Mouse (Mus musculus) heart, embryonic 15.5 days (tissue): ENCODE results near the gene Synpo2. TPM values are rescaled to one million over a fixed set of nuclear protein-coding genes. Genes with fewer than 3 reads are reported as not detected.
A peak's percentile ranks its signal among the peaks of the same experiment; 100 is the strongest.

ENCODE experiments used
- ATAC-seq: fragments of 200-750 bp; cut with Nextera tagmentation; replicated peaks from 2 replicates; pipeline ENCODE4 v1.8.0; 2017; ENCODE audit warnings: low read depth, moderate TSS enrichment; ENCODE audit not compliant: insufficient number of reproducible peaks, insufficient read depth, low FRiP score
- H3K27ac ChIP-seq: fragments of 300-500 bp; sonication (generic); 2 replicates; pipeline ENCODE4 v1.5.1; 2015; ENCODE audit warnings: mild to moderate bottlenecking, inconsistent platforms
- H3K27me3 ChIP-seq: fragments of 300-500 bp; sonication (generic); 2 replicates; pipeline ENCODE4 v1.6.1; 2015; ENCODE audit warnings: inconsistent platforms
- H3K36me3 ChIP-seq: fragments of 300-500 bp; sonication (generic); 2 replicates; pipeline ENCODE4 v1.6.1; 2015; ENCODE audit warnings: mild to moderate bottlenecking, inconsistent platforms
- H3K4me1 ChIP-seq: fragments of 300-500 bp; sonication (generic); replicated peaks from 2 replicates; pipeline ENCODE4 v1.6.1; 2015; ENCODE audit warnings: inconsistent platforms
- H3K4me2 ChIP-seq: fragments of 300-500 bp; sonication (generic); 2 replicates; pipeline ENCODE4 v1.6.1; 2015; ENCODE audit warnings: inconsistent platforms, mild to moderate bottlenecking, moderate library complexity
- H3K4me3 ChIP-seq: fragments of 300-500 bp; sonication (generic); 2 replicates; pipeline ENCODE4 v1.5.1; 2015; ENCODE audit warnings: mild to moderate bottlenecking, inconsistent platforms
- H3K9ac ChIP-seq: fragments of 300-500 bp; sonication (generic); 2 replicates; pipeline ENCODE4 v1.6.1; 2015; ENCODE audit warnings: mild to moderate bottlenecking, inconsistent platforms
- H3K9me3 ChIP-seq: fragments of 300-500 bp; sonication (generic); replicated peaks from 2 replicates; pipeline ENCODE4 v1.6.1; 2016; ENCODE audit warnings: inconsistent platforms
- WGBS: fragments of 180-500 bp; shearing (Covaris S2); methylation state at CpG from one replicate; pipeline ENCODE4 v1.1.7; 2015; ENCODE audit warnings: mixed read lengths; 5-methylcytosine and 5-hydroxymethylcytosine counted together
- polyA plus RNA-seq: library from polyadenylated mRNA; unstranded; fragments of >200 nt; fragmentation: Nextera tagmentation; extraction: Ambion mirVana; gene quantifications from 2 replicates; pipeline ENCODE4 v1.2.1, GENCODE M21; 2015

Gene Synpo2
- polyA plus RNA-seq, 1 experiment from 2014 or later = 11.9 TPM

DNA sequence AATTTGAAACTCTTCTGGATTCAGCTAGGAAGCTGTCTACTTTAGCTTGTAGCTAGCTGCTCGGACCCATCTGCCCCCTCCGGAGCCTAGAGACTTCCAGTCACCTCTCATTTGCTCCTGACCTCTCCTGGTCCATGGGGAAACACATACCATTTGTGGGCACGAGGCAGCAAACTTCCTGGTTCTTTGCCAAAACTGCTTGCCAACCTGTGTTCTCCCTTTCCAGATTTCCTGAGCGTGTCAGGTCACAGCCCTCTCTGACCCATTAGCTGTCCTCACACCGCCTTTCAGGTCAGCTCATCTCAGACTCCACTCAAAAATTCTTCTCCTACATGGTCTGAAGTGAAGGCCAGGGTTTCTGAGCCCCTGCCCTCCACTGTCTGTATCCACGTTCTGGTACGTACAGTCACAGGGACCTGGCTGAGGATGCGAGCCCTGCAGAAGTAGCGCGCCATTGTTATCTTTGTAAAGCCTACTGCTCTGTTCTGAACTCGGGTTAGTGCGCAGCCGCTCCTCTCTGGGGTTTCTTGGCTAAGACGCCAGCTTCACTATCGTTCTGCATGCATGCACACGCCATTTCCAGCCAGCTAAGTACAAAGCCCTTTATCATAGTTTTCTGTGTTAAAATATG is 150.0 kb downstream of the Synpo2 start:
- no peaks in the 10 kb centered on the region for H3K9me3 ChIP-seq
- 79% methylated on average over 16 of the region's 16 CpGs for WGBS
- H3K4me3 ChIP-seq = no peak overlapping the region
- H3K27ac ChIP-seq = no peak overlapping the region
- H3K9ac ChIP-seq = no peak overlapping the region
- no peaks in the 10 kb centered on the region for H3K27me3 ChIP-seq
- peaks cover 22% of the 10 kb centered on the region for H3K4me1 ChIP-seq
- H3K4me2 ChIP-seq = no peak overlapping the region
- no peaks in the 10 kb centered on the region for H3K36me3 ChIP-seq
- ATAC-seq = no peak

DNA sequence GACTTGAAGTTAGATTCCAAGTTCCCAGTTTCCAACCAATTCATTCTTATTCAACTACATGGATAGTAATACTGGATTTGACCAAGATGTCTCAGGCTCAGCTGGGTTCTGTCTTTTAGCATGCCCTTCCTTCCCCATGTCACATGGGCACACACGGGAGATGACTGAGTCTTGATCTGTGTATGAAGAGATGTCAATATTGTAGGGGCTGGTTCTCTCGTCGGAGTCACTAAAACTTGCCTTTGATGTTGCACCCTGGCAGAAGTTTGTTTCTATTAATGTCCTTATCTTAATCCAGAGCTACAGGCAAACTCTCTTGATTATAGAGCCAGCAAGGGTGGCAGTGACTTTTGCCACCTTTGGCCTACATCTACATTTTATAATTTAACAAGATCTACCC is 154.3 kb downstream of the Synpo2 start:
- Histone ChIP-seq H3K27ac (peak overlapping the region; percentile 6; the same call in 1 of the 2 replicates), H3K4me2 (no peak overlapping the region), H3K4me1 (peaks cover 24% of the 10 kb centered on the region), H3K27me3 (no peaks in the 10 kb centered on the region), H3K36me3 (no peaks in the 10 kb centered on the region), H3K4me3 (no peak overlapping the region), H3K9me3 (no peaks in the 10 kb centered on the region), H3K9ac (no peak overlapping the region)
- ATAC-seq = no peak
- 36% methylated on average over 3 of the region's 3 CpGs for WGBS

DNA sequence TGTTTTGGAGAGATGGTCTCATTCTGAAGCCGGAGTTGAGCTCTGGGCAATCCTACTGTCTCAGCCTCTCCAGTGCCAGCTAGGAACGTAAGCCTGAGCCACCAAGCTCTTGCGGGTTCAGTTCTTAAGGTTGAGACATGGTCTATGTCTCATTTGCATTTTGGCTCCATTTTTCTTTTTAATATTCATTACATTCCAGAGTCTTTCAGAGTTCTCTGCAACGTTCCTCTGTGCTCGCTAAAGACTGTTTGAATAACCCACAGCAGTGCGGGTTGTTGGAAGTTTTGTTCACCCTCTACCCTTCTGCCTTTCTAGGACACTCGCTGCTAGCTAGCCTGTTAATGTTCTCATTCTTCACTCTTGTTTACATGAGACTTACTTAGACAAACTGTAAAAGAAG is 155.0 kb downstream of the Synpo2 start:
- 0 out of 2 replicates have a peak overlapping the region, but pooled peaks have one; percentile 6 for H3K27ac ChIP-seq
- no peak overlapping the region for H3K4me3 ChIP-seq
- no peak overlapping the region for H3K4me2 ChIP-seq
- no peaks in the 10 kb centered on the region for H3K27me3 ChIP-seq
- H3K9me3 ChIP-seq = no peaks in the 10 kb centered on the region
- peaks cover 21% of the 10 kb centered on the region for H3K4me1 ChIP-seq
- ATAC-seq = no peak
- no peak overlapping the region for H3K9ac ChIP-seq
- WGBS = 66% methylated on average over 7 of the region's 7 CpGs
- no peaks in the 10 kb centered on the region for H3K36me3 ChIP-seq

DNA sequence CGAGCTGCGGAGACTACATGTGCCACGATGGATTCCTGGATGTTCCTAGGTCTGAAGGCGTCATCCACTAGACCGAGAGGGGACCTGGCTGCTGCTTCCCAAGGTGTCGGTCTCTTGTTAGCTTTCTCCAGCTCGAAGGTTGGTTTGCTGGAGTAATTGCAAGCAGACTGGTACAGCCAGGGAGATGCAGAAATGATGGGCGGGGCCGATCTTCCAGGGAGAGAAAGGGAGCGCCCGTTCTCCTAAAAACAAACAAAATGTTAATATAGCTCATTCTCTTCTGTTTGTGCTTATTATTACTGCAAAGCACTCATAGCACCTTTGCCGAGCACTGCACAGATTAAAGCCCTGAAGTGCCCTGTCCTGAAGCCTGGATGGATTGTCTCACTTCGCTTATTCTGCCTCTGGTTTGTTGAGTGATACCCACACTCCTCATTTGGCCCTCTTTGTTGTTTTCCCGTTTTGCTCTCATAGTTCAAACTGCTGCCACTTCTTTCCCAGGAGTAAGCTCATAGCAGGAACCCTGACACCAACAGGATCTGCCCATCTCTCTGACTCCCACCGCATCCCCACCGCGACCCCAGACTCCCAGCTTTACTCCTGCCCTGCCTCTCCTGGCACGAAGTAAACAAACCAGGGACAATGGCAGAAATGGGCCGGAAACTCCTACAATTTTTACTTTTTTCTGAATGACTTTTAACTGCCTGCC is 155.8 kb downstream of the Synpo2 start:
- no peak overlapping the region for H3K27ac ChIP-seq
- H3K4me2 ChIP-seq = no peak overlapping the region
- no peaks in the 10 kb centered on the region for H3K36me3 ChIP-seq
- 72% methylated on average over 19 of the region's 19 CpGs for WGBS
- H3K9ac ChIP-seq = no peak overlapping the region
- no peaks in the 10 kb centered on the region; the same call in 1 of the 2 replicates for H3K9me3 ChIP-seq
- ATAC-seq = no peak
- H3K4me3 ChIP-seq = no peak overlapping the region
- peaks cover 25% of the 10 kb centered on the region for H3K4me1 ChIP-seq
- no peaks in the 10 kb centered on the region for H3K27me3 ChIP-seq

DNA sequence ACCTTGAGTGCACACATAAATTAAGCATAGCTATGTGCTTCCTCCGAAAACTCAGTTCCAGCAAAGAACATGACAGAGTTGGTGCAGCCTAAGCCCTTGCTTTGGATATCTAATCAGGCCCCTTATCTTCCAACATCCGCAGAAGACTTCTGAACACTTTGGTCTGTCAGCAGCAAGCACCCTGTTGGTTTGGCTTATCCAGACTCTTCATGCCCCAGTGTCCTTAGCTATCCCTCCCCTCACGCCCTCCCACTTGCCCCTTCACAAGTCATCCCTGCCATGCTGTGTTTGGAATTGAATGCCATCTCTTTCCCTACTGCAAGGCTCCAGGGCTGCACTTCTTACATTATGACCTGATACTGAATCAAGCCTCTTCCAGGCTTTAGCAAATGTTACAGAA is 160.2 kb downstream of the Synpo2 start:
- Histone ChIP-seq H3K36me3 (no peaks in the 10 kb centered on the region), H3K4me3 (no peak overlapping the region), H3K4me2 (no peak overlapping the region), H3K27ac (no peak overlapping the region), H3K9me3 (no peaks in the 10 kb centered on the region; the same call in 1 of the 2 replicates), H3K27me3 (no peaks in the 10 kb centered on the region), H3K9ac (no peak overlapping the region), H3K4me1 (peaks cover 27% of the 10 kb centered on the region)
- no peak for ATAC-seq
- WGBS = 41% methylated on average over 3 of the region's 3 CpGs

DNA sequence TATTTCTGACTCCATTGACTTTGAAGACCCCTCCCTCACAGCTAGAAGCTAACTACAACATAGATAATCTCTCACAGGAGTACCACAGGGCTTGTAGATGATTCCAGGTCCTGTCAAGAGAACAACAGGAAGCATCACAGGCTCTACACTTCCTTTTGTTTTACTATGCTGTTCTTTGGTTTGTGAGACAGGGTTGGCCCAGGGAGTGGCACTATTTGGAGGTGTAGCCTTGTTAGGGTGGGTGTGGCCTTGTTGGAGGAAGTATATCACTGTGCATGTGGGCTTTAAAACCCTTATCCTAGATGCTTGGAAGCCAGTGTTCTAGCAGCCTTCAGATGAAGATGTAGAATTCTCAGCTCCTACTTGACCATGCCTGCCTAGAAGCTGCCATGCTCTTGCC is 160.9 kb downstream of the Synpo2 start:
- Histone ChIP-seq H3K27me3 (no peaks in the 10 kb centered on the region), H3K36me3 (no peaks in the 10 kb centered on the region), H3K27ac (no peak overlapping the region), H3K4me2 (no peak overlapping the region), H3K9me3 (no peaks in the 10 kb centered on the region; the same call in 1 of the 2 replicates), H3K9ac (no peak overlapping the region), H3K4me1 (peaks cover 31% of the 10 kb centered on the region), H3K4me3 (no peak overlapping the region)
- no peak for ATAC-seq

DNA sequence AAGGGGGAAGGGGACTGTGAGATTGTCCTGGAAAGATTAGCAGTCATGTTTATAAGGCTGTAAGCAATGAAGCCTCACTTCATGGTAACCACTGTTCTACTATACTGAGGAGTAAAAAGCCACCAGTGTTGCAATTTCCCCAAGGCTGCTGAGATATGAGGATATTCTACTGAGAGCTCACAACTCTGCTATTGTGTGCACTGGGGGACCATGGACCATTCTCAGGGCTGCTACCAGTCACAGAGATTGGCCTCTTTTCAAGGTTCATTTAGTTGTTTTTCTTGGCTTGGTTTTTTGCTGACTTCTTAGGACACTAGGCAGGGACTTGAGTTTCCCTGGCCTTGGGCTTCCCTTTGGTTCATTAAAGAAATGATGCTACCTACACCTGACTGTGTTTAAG is 162.6 kb downstream of the Synpo2 start:
- Histone ChIP-seq H3K9ac (no peak overlapping the region), H3K36me3 (no peaks in the 10 kb centered on the region), H3K4me2 (no peak overlapping the region), H3K9me3 (no peaks in the 10 kb centered on the region; the same call in 1 of the 2 replicates), H3K27ac (no peak overlapping the region), H3K27me3 (no peaks in the 10 kb centered on the region), H3K4me3 (no peak overlapping the region), H3K4me1 (peaks cover 31% of the 10 kb centered on the region)
- 0 out of 2 replicates have a peak, but pooled peaks have one; percentile 22 for ATAC-seq

DNA sequence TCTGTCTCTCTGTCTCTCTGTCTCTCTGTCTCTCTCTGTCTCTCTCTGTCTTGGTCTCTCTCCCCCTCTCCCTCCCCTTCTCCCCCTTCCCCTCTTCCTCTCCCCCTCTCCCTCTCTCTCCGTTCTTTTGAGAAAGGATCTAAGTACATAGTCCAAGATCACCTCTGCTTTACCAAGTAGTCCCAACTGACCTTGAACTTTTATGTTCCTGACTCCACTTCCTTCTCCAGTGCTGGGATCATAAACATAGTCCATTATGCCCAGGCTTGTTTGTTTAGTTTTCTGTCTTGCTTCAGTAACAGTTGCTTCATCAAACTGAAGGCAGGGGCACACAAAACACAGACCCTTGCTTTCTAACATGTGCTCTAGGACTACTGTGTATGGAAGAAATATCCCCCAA is 163.5 kb downstream of the Synpo2 start:
- H3K4me2 ChIP-seq = no peak overlapping the region
- no peak for ATAC-seq
- no peak overlapping the region for H3K4me3 ChIP-seq
- H3K27me3 ChIP-seq = no peaks in the 10 kb centered on the region
- WGBS = no CpG with 5 or more reads among the region's 1 CpGs
- H3K4me1 ChIP-seq = peaks cover 31% of the 10 kb centered on the region
- no peaks in the 10 kb centered on the region for H3K36me3 ChIP-seq
- H3K27ac ChIP-seq = no peak overlapping the region
- no peak overlapping the region for H3K9ac ChIP-seq
- no peaks in the 10 kb centered on the region; the same call in 1 of the 2 replicates for H3K9me3 ChIP-seq

DNA sequence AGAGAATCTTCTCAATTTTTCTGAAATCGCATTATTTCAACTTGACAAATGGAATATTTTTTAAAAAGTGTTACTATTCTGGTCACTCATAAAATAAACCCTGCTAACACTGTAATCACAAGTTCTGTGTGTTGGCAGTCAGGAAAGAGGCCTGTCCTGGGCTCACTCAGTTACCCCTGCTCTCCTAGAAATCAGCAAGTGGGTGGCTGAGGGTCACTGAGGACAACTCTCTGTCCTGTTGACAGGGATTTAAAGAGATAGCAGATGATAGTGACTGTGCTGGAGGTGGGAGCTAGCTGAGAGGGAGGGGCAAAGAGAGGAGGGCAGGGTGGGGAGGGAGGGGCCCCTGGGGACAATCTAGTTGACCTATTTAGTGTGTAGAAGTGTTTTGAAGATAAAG is 165.0 kb downstream of the Synpo2 start:
- H3K27me3 ChIP-seq = no peaks in the 10 kb centered on the region
- H3K27ac ChIP-seq = peak overlapping the region; percentile 65
- H3K4me3 ChIP-seq = no peak overlapping the region
- peak; percentile 73; the same call in 1 of the 2 replicates for ATAC-seq
- no peaks in the 10 kb centered on the region for H3K36me3 ChIP-seq
- peaks cover 31% of the 10 kb centered on the region for H3K4me1 ChIP-seq
- H3K4me2 ChIP-seq = no peak overlapping the region
- whole genome bisulfite sequencing = 57% methylated on average over 1 of the region's 1 CpGs
- H3K9ac ChIP-seq = no peak overlapping the region
- H3K9me3 ChIP-seq = no peaks in the 10 kb centered on the region; the same call in 1 of the 2 replicates

DNA sequence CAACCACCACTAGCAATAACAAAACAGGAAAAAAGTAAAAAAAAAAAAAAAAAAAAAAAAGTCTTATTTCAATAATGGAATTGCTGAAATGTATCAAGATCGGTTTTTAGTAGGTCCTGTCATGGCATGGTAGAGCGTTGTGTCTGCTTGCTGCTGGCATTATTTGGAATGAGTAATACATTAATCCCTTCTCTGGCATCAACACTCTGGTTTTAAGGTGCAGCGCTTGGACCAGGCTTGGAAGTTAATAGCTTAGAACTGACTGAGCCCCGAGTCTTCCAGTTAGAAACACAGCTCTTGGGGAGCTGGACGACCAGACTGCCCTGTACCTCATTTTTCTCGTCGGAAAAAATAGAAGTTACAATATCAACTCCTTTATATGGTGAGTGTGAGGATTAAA is 169.1 kb downstream of the Synpo2 start:
- no peak for ATAC-seq
- Histone ChIP-seq H3K4me2 (no peak overlapping the region), H3K4me3 (no peak overlapping the region), H3K4me1 (peaks cover 21% of the 10 kb centered on the region), H3K27ac (no peak overlapping the region), H3K36me3 (no peaks in the 10 kb centered on the region), H3K27me3 (no peaks in the 10 kb centered on the region), H3K9ac (no peak overlapping the region), H3K9me3 (no peaks in the 10 kb centered on the region)
- WGBS = 90% methylated on average over 7 of the region's 7 CpGs

DNA sequence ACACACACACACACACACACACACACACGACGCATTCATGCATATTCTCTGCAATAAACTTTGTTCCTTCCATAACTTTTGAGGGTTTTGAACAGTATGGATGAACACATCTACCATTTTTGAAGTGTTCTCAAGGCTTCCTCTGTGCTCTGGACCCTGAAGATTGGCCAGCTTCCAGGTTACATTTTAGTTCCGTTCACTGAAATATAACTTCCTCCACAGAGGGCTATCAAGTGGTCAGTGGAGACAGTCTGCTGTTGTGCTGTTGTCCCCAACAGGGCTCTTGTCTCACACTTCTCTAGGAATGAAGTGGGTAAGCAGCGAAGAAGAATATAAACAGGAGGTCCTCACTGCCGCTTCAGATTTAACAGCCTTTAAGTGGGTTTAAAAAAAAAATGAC is 170.5 kb downstream of the Synpo2 start:
- ATAC-seq = no peak
- peaks cover 10% of the 10 kb centered on the region for H3K4me1 ChIP-seq
- H3K36me3 ChIP-seq = no peaks in the 10 kb centered on the region
- H3K27me3 ChIP-seq = no peaks in the 10 kb centered on the region
- no peak overlapping the region for H3K27ac ChIP-seq
- no peak overlapping the region for H3K4me3 ChIP-seq
- no peaks in the 10 kb centered on the region for H3K9me3 ChIP-seq
- H3K9ac ChIP-seq = no peak overlapping the region
- 50% methylated on average over 5 of the region's 5 CpGs for WGBS
- no peak overlapping the region for H3K4me2 ChIP-seq

DNA sequence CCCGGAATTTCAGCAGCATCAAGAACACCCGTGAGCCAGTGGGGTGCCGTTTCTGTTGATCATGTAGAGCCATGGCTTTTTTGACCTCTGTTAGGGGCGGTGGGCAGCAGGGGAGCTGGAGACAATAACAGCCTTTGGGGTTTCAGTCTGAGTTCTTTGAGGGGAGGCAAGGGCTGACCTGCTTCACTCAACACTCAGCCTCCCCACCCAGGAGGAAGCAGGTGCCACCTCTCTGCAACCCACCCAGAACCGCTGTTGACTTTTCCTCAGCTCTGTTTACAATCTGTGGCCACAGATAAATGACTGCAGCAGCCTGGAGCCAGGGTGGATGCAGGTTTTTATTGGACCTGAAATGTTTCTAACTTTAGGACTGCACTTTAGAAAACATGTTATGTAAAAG is 171.8 kb downstream of the Synpo2 start:
- Histone ChIP-seq H3K36me3 (no peaks in the 10 kb centered on the region), H3K9me3 (no peaks in the 10 kb centered on the region), H3K9ac (no peak overlapping the region), H3K4me3 (no peak overlapping the region), H3K4me2 (no peak overlapping the region), H3K27me3 (no peaks in the 10 kb centered on the region), H3K27ac (no peak overlapping the region), H3K4me1 (peaks cover 8% of the 10 kb centered on the region)
- WGBS = 37% methylated on average over 5 of the region's 5 CpGs
- ATAC-seq = no peak
